Mouse (Mus musculus) embryonic facial prominence, embryonic 14.5 days (tissue): Measurements from ENCODE around the gene Sh3rf1. TPM values are rescaled to one million over a fixed set of nuclear protein-coding genes. Genes with fewer than 3 reads are reported as not detected.

Source experiments
- ATAC-seq: fragments of 200-750 bp; cut with Nextera tagmentation; 2 replicates; pipeline ENCODE4 v1.8.0; 2017; ENCODE audit warnings: low read depth, moderate number of reproducible peaks, moderate TSS enrichment
- DNase-seq: peaks from one replicate; pipeline ENCODE4 v3.0.0-alpha.2; 2015; ENCODE audit warnings: low spot score
- H3K27ac ChIP-seq: fragments of 300-500 bp; sonication (generic); replicated peaks from 2 replicates; pipeline ENCODE4 v1.5.1; 2014; ENCODE audit warnings: low read depth, mild to moderate bottlenecking, low read length, moderate library complexity
- H3K27me3 ChIP-seq: fragments of 300-500 bp; sonication (generic); replicated peaks from 2 replicates; pipeline ENCODE4 v1.6.1; 2014; ENCODE audit warnings: low read length; ENCODE audit not compliant: control insufficient read depth, insufficient read depth
- H3K36me3 ChIP-seq: fragments of 300-500 bp; sonication (generic); 2 replicates; pipeline ENCODE4 v1.6.1; 2014; ENCODE audit warnings: low read length, mixed read lengths; ENCODE audit not compliant: control insufficient read depth, insufficient read depth
- H3K4me1 ChIP-seq: fragments of 300-500 bp; sonication (generic); 2 replicates; pipeline ENCODE4 v1.6.1; 2014; ENCODE audit warnings: antibody characterized with exemption, low read length; ENCODE audit not compliant: control insufficient read depth, insufficient read depth
- H3K4me2 ChIP-seq: fragments of 300-500 bp; sonication (generic); 2 replicates; pipeline ENCODE4 v1.6.1; 2014; ENCODE audit warnings: low read depth, mild to moderate bottlenecking, low read length, moderate library complexity, mixed read lengths
- H3K4me3 ChIP-seq: fragments of 300-500 bp; sonication (generic); 2 replicates; pipeline ENCODE4 v1.5.1; 2014; ENCODE audit warnings: low read depth, mild to moderate bottlenecking, low read length
- H3K9ac ChIP-seq: fragments of 300-500 bp; sonication (generic); 2 replicates; pipeline ENCODE4 v1.6.1; 2014; ENCODE audit warnings: low read depth, mild to moderate bottlenecking, low read length, moderate library complexity, mixed read lengths
- H3K9me3 ChIP-seq: fragments of 300-500 bp; sonication (generic); 2 replicates; pipeline ENCODE4 v1.6.1; 2016; ENCODE audit warnings: low read length; ENCODE audit not compliant: control insufficient read depth
- WGBS: fragments of 180-500 bp; shearing (Covaris S2); extraction: QIAGEN DNeasy Blood & Tissue Kit; methylation state at CpG from one replicate; pipeline ENCODE4 v1.1.7; 2014; 5-methylcytosine and 5-hydroxymethylcytosine counted together
- polyA plus RNA-seq: library from polyadenylated mRNA; unstranded; fragments of >200 nt; fragmentation: Nextera tagmentation; extraction: Ambion mirVana; gene quantifications from 2 replicates; pipeline ENCODE4 v1.2.1, GENCODE M21; 2014

The Sh3rf1 gene
- polyA plus RNA-seq, 1 experiment from 2014 or later, result 10.5 TPM

- no peak overlapping the region for H3K4me3 ChIP-seq
- H3K9ac ChIP-seq, result no peak overlapping the region
- peaks cover 24% of the 10 kb centered on the region for H3K4me1 ChIP-seq
- H3K9me3 ChIP-seq, result no peaks in the 10 kb centered on the region
- no peak overlapping the region for H3K4me2 ChIP-seq
- no peak for DNase-seq
- no peaks in the 10 kb centered on the region for H3K36me3 ChIP-seq
- ATAC-seq, result no peak
- no peak overlapping the region for H3K27ac ChIP-seq
- no peaks in the 10 kb centered on the region for H3K27me3 ChIP-seq
Measured at GRCm38 (mm10) chr8:61425125-61425524, 201.5 kb downstream of the Sh3rf1 start.

DNA sequence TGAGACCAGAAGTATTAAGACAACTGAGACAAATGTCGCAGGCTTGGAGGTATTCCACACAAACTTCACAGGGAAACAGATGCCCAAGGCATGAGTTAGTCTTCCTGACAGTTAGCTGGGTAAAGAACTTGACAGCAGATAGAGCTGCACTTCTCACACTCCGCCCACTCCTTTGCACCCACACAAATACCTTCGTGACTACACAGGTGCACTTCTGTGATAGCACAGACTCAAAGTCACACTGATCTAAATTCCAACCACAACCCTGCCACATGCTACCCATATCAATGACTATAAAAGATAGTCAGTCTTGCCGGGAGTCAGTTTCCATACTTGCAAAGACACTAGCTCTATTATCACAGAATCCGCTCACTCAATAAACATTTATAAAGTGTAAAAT is 202.4 kb downstream of the Sh3rf1 start:
- 83% methylated on average over 5 of the region's 5 CpGs for WGBS
- Histone ChIP-seq H3K9me3 (no peaks in the 10 kb centered on the region), H3K27me3 (no peaks in the 10 kb centered on the region), H3K9ac (no peak overlapping the region), H3K4me2 (no peak overlapping the region), H3K4me1 (peaks cover 22% of the 10 kb centered on the region; the same call in 1 of the 2 replicates), H3K4me3 (no peak overlapping the region), H3K36me3 (no peaks in the 10 kb centered on the region), H3K27ac (no peak overlapping the region)
- ATAC-seq, result no peak
- DNase-seq, result no peak

- Histone ChIP-seq H3K9me3 (no peaks in the 10 kb centered on the region), H3K4me3 (no peak overlapping the region), H3K36me3 (no peaks in the 10 kb centered on the region), H3K4me1 (peaks cover 16% of the 10 kb centered on the region; the same call in 1 of the 2 replicates), H3K9ac (no peak overlapping the region), H3K4me2 (no peak overlapping the region), H3K27ac (no peak overlapping the region), H3K27me3 (no peaks in the 10 kb centered on the region)
- ATAC-seq (no peak), DNase-seq (no peak)
- 61% methylated on average over 5 of the region's 5 CpGs for WGBS
Measured at GRCm38 (mm10) chr8:61426671-61427070, 203.0 kb downstream of the Sh3rf1 start.

DNA sequence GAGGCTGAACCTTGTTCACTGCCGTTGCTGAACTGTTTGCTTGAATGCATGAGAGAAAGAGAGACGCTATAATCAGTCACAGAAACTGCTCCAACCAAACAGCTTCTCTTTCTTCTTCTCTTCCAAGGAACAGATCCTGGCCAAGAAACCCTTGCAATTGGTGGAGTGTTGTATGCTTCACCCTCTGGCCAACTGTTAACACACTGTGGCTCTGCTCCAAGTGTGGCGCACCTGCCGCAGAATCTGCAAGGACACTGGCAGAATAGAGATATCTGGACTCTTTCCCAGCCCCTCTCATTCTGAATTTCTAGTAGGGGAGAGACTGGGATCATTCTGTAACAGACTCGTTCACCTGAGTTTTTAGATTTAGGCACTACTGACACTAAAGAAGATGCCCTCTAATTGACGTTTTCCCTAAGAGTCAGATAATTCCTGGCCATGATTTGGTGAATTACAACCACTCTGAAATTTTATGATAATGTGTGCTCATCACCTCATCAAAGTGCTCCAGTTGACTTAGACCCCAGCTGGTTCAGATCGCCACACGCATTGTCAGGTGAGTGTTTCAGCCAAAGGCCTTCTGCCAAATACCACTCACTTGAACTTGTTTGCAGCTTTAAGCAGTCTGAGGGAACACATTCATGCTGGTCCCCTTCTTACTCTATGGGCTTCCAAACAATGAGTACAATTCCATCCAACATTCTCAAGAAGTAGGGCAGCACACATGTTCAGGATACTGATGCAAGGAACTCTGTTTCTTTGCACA is 204.4 kb downstream of the Sh3rf1 start:
- Histone ChIP-seq H3K4me3 (no peak overlapping the region), H3K9me3 (no peaks in the 10 kb centered on the region), H3K27ac (no peak overlapping the region), H3K36me3 (no peaks in the 10 kb centered on the region), H3K9ac (no peak overlapping the region), H3K4me2 (no peak overlapping the region), H3K27me3 (no peaks in the 10 kb centered on the region), H3K4me1 (peaks cover 9% of the 10 kb centered on the region; the same call in 1 of the 2 replicates)
- no peak for ATAC-seq
- 70% methylated on average over 8 of the region's 8 CpGs for WGBS
- no peak for DNase-seq

DNA sequence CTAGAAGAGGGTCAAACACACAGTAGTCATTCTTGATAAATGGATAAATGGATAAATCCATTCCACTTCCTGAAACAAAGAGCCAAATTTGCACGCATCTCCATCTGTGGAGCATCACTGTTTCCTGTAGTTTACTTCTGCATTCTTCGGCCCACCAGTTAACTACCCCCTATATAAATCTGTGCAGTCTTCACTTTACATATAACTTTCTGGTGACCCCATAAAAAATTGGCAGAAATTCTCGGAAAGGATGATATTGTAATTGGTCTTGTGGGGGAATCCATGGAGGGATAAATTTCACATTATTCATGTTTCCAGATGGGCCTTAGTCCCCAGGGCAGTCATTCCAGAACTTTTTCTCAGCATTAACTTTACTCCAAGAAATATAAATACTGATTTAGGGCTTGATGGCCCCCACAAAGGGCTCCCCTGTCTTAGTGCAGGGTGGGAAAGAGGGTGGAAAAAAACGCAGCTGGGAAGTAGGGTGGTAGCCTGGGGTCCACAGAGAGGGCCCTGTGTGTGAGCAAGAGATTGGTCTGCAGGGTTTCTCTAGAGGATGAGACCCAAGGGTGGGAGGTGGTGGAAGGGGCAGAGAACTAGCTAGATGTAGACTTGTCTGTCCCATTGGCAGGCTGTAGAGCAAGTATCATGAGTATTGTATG is 205.3 kb downstream of the Sh3rf1 start:
- Histone ChIP-seq H3K4me1 (peaks cover 9% of the 10 kb centered on the region; the same call in 1 of the 2 replicates), H3K27ac (no peak overlapping the region), H3K4me3 (no peak overlapping the region), H3K9ac (no peak overlapping the region), H3K9me3 (no peaks in the 10 kb centered on the region), H3K36me3 (no peaks in the 10 kb centered on the region), H3K27me3 (no peaks in the 10 kb centered on the region), H3K4me2 (no peak overlapping the region)
- DNase-seq, result peak; percentile 71
- 49% methylated on average over 4 of the region's 4 CpGs for WGBS
- ATAC-seq, result 0 out of 2 replicates have a peak, but pooled peaks have one; percentile 33

DNA sequence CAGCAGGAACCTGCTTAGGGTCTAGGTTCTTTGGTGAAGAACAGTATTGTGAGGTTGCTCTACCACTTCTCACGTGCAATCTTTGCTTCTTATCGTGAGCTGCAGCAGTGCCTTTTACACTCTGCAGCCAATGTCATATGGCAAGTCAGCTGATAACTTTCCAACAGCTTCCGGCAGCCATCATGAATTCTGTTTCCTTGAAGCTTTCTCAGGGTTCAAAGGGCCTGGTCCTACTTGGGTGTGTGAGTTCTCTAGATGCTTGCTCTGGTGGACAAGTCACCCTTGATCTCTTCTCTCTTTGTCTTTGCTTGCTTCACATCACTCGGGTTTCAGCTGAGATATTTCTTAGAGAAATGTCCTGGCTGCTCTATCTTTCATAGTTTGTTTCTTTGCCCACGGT is 211.8 kb downstream of the Sh3rf1 start:
- no peak overlapping the region for H3K4me2 ChIP-seq
- no peaks in the 10 kb centered on the region for H3K36me3 ChIP-seq
- H3K27me3 ChIP-seq, result no peaks in the 10 kb centered on the region
- no peak overlapping the region for H3K9ac ChIP-seq
- no peak for DNase-seq
- no peaks in the 10 kb centered on the region for H3K4me1 ChIP-seq
- no peak overlapping the region for H3K4me3 ChIP-seq
- no peak for ATAC-seq
- H3K9me3 ChIP-seq, result peaks cover 12% of the 10 kb centered on the region; the same call in 1 of the 2 replicates
- no peak overlapping the region for H3K27ac ChIP-seq
- WGBS, result 93% methylated on average over 5 of the region's 5 CpGs

DNA sequence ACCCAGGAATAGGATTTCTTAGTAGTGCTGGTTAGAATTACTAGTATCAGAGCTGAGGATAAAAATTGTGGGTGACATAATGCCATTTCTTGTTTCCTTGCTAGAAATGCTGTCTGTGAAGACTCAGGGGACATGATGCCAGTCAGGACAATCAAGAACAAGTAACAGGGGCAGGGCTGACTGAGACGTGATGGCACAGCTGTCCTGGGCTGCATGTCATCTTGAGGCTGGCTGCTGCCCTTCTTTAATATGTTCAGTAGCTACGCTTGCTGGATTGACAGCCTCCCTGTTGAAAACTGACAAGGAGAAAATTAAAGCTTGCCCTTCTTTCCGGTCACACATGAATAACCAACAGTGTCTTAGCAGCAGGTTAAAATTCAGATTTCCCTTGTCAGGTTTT is 212.5 kb downstream of the Sh3rf1 start:
- Histone ChIP-seq H3K4me3 (no peak overlapping the region), H3K4me2 (no peak overlapping the region), H3K9ac (no peak overlapping the region), H3K4me1 (no peaks in the 10 kb centered on the region), H3K36me3 (no peaks in the 10 kb centered on the region), H3K27me3 (no peaks in the 10 kb centered on the region), H3K9me3 (peaks cover 18% of the 10 kb centered on the region; the same call in 1 of the 2 replicates), H3K27ac (no peak overlapping the region)
- 73% methylated on average over 3 of the region's 3 CpGs for whole genome bisulfite sequencing
- no peak for ATAC-seq
- no peak for DNase-seq

DNA sequence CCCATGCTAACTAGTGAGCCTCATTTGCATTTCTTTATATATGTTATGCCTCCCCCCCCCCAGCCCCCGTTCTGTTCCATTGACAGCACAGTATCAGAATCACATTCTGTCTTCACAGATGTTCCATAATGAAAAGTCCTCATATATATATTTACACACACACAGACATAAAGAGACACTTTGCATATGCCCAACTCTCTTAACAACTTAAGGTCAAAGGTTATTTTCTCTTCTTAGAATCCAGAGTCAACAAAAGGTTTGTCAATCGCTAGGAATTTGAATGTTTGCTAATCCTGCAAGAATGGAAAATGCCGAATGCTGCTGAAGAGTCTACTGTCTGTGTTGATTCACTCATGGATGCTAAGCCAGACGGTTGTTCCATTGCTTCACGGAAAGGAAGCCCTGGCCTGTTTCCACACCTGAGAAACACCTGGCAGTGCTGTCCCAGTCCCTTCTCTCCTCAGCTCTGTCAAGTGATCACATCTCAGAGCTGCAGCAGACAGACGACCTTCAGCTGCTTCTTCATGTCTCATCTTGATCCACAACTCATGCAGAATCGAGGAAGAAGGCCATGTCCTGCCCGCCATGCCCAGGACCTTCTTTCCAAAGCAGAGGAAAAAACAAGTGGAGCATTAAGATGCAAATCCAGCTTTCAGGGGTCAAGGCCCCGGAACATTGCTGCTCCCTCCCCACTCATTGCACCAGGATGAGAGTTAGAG is 213.1 kb downstream of the Sh3rf1 start:
- no peaks in the 10 kb centered on the region for H3K4me1 ChIP-seq
- ATAC-seq (no peak), DNase-seq (no peak)
- H3K27me3 ChIP-seq, result no peaks in the 10 kb centered on the region
- no peak overlapping the region for H3K4me2 ChIP-seq
- H3K9ac ChIP-seq, result no peak overlapping the region
- WGBS, result 50% methylated on average over 9 of the region's 9 CpGs
- H3K27ac ChIP-seq, result no peak overlapping the region
- H3K9me3 ChIP-seq, result peaks cover 19% of the 10 kb centered on the region; the same call in 1 of the 2 replicates
- H3K4me3 ChIP-seq, result no peak overlapping the region
- H3K36me3 ChIP-seq, result no peaks in the 10 kb centered on the region
